Mouse (Mus musculus) G1E (cell line): ENCODE measurements around the gene Nacc1. TPM values are rescaled to one million over a fixed set of nuclear protein-coding genes. Genes with fewer than 3 reads are reported as not detected.

Experiments
- ATAC-seq: 2 replicates; pipeline ENCODE4 v1.8.0; 2016; ENCODE audit warnings: mild to moderate bottlenecking; ENCODE audit not compliant: insufficient number of reproducible peaks, poor library complexity, low FRiP score, severe bottlenecking; ENCODE audit errors: extremely low read depth
- DNase-seq: peaks from one replicate; pipeline ENCODE4 v3.0.0; 2012; ENCODE audit warnings: low spot score
- H3K27me3 ChIP-seq: 2 replicates; pipeline ENCODE4 v1.6.1; 2012; ENCODE audit warnings: mild to moderate bottlenecking, low read length, inconsistent platforms; ENCODE audit not compliant: insufficient read depth
- H3K36me3 ChIP-seq: replicated peaks from 2 replicates; pipeline ENCODE3; 2012; ENCODE audit warnings: mild to moderate bottlenecking, inconsistent platforms
- H3K4me1 ChIP-seq: 2 replicates; pipeline ENCODE4 v1.6.1; 2012; ENCODE audit warnings: low read depth, low read length, inconsistent platforms, mixed read lengths; ENCODE audit not compliant: insufficient read depth
- H3K4me3 ChIP-seq: 2 replicates; pipeline ENCODE4 v1.5.1; 2012; ENCODE audit warnings: low read depth, mild to moderate bottlenecking, inconsistent platforms, low read length, moderate library complexity, mixed read lengths
- H3K9me3 ChIP-seq: replicated peaks from 2 replicates; pipeline ENCODE4 v1.6.1; 2012; ENCODE audit warnings: inconsistent platforms
- CTCF ChIP-seq: IDR thresholded peaks from 2 replicates; pipeline ENCODE4 v1.5.1; 2012; ENCODE audit warnings: low read depth, low read length, inconsistent platforms, mixed read lengths
- GATA1 ChIP-seq: IDR thresholded peaks from 2 replicates; pipeline ENCODE4 v1.6.1; 2012; ENCODE audit warnings: borderline replicate concordance, low read length, inconsistent platforms, mixed read lengths
- GATA2 ChIP-seq: IDR thresholded peaks from 2 replicates; pipeline ENCODE4 v1.6.1; 2012; ENCODE audit warnings: low read depth, low read length, inconsistent platforms, borderline replicate concordance
- POLR2AphosphoS5 ChIP-seq: IDR thresholded peaks from 2 replicates; pipeline ENCODE4 v1.6.1; 2012; ENCODE audit warnings: low read depth, low read length, inconsistent platforms; ENCODE audit not compliant: insufficient replicate concordance
- TAL1 ChIP-seq: conservative IDR thresholded peaks from 2 replicates; pipeline ENCODE4 v1.6.1; 2012; ENCODE audit warnings: low read depth, low read length, inconsistent platforms, mixed read lengths
- polyA plus RNA-seq: library from polyadenylated mRNA; stranded (reverse); fragments of >175 nt; gene quantifications from 2 replicates; pipeline ENCODE4 v1.2.3, GENCODE M21; 2012
- total RNA-seq, 2 experiments: library from RNA; stranded (forward) in 1 of 2; stranded (reverse) in 1 of 2; fragments of 200-1000 nt in 1 of 2; fragments of >200 nt in 1 of 2; fragmentation: Nextera tagmentation in 1 of 2; gene quantifications; 2 replicates each; pipeline ENCODE4 v1.2.3; 2014 to 2017

Gene Nacc1
- total and polyA plus RNA-seq, 3 experiments, result 48.1 to 207 (median 125) TPM

DNA sequence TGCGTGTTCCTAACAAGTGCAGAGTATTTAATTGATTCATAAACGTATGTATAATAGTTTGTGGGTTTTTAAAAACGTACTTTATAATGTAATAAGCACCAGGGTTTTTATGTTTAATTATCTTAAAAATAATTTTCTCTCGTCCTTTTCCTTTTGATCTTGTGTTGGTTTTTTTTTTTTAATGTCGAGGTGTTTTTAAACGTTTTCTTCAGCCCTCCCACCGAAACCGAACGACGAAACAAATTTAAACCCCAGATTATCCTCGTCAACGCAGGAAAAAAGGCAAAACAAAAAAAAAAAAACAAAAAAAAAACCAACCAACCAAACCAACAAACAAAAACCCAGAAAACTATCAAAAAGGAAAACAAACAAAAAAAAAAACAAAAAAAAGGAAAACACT is 18.3 kb upstream of the Nacc1 start:
- Histone ChIP-seq H3K4me3 (peak overlapping the region; percentile 81), H3K27me3 (no peaks in the 10 kb centered on the region), H3K4me1 (peaks cover 62% of the 10 kb centered on the region), H3K36me3 (peaks cover 45% of the 10 kb centered on the region), H3K9me3 (no peaks in the 10 kb centered on the region)
- ATAC-seq, result no peak
- TF ChIP-seq TAL1, result no peak
- no peak for TF ChIP-seq GATA1
- no peak for TF ChIP-seq CTCF
- no peak for TF ChIP-seq GATA2
- no peak; the same call in 1 of the 2 replicates for TF ChIP-seq POLR2AphosphoS5
- no peak for DNase-seq

- DNase-seq, result peak; percentile 66
- peaks cover 64% of the 10 kb centered on the region for H3K4me1 ChIP-seq
Observed at GRCm38 (mm10) chr8:84704867-84705831, 17.5 kb upstream of the Nacc1 start.

DNA sequence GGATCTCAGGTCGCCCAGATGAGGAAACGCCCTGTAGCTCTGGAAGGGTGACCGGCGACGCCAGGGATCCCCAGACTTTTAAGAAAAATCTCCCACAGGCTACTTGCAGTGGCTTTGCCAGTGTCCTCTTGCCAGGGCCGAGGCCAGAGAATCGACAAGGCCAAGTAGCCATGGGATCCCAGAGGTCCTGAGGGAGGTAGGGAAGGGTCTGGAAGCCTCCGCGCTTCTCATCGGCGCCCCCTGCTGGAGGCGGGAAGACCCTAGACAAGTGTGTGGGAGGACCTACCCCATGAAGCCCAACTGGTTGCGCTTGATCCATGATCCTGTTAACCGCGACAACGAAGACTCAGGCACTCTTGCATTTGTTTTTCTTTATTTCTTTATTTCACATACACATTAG is 16.7 kb upstream of the Nacc1 start:
- ATAC-seq (no peak), DNase-seq (peak; percentile 72)
- peak overlapping the region; percentile 81 for H3K4me3 ChIP-seq
- peaks cover 65% of the 10 kb centered on the region for H3K4me1 ChIP-seq
- no peaks in the 10 kb centered on the region for H3K9me3 ChIP-seq
- TF ChIP-seq POLR2AphosphoS5 (0 out of 2 replicates have a peak, but pooled peaks have one; percentile 56), GATA1 (no peak), TAL1 (no peak), CTCF (peak; percentile 89)
- peaks cover 49% of the 10 kb centered on the region for H3K36me3 ChIP-seq
- no peaks in the 10 kb centered on the region for H3K27me3 ChIP-seq

More at GRCm38 (mm10) chr8:84704867-84705831, 17.5 kb upstream of the Nacc1 start:
- Histone ChIP-seq H3K36me3 (peaks cover 44% of the 10 kb centered on the region), H3K4me3 (peak overlapping the region; percentile 81), H3K27me3 (no peaks in the 10 kb centered on the region), H3K9me3 (no peaks in the 10 kb centered on the region)
- ATAC-seq, result no peak
- TF ChIP-seq GATA1, result no peak
- TF ChIP-seq GATA2, result no peak
- no peak for TF ChIP-seq TAL1
- TF ChIP-seq POLR2AphosphoS5, result peak; percentile 95
- no peak for TF ChIP-seq CTCF

DNA sequence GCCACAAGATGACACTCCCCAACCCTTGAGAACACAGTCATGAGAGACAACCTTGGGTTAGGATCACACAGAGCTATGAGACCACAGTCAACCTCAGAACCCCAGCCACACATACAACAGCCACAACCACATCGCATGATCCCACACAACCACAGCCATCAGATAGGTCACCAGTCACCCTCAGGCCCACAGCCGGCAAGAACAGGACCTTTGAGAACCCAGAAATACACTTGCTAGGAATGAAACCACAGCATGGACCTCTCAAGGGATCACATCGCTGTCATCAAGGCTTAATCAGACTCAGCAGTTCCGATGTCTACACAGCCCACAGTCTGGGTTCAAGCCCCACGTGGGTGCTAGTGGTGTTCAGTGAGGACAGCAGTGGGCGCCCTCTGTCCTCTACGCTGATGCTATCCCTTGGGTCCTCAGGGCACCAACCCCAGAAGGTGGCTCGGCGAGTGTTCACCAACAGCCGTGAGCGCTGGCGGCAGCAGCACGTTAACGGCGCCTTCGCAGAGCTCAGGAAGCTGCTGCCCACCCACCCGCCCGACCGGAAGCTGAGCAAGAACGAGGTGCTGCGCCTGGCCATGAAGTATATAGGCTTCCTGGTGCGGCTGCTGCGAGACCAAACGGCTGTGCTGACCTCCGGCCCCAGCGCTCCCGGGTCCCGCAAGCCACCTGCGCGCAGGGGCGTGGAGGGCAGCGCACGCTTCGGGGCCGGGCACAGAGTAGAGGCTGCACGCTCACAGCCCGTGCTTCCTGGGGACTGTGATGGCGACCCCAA is 16.0 kb upstream of the Nacc1 start:
- H3K27me3 ChIP-seq, result no peaks in the 10 kb centered on the region
- H3K9me3 ChIP-seq, result no peaks in the 10 kb centered on the region
- TF ChIP-seq GATA2 (no peak), GATA1 (no peak)
- DNase-seq (no peak), ATAC-seq (no peak)
- peak overlapping the region; percentile 81 for H3K4me3 ChIP-seq
- H3K4me1 ChIP-seq, result peaks cover 65% of the 10 kb centered on the region
- H3K36me3 ChIP-seq, result peaks cover 54% of the 10 kb centered on the region

- TF ChIP-seq GATA1 (no peak), TAL1 (no peak), CTCF (no peak), POLR2AphosphoS5 (peak; percentile 4; the same call in 1 of the 2 replicates), GATA2 (no peak)
- Histone ChIP-seq H3K27me3 (no peaks in the 10 kb centered on the region), H3K9me3 (no peaks in the 10 kb centered on the region), H3K36me3 (peaks cover 61% of the 10 kb centered on the region), H3K4me3 (peak overlapping the region; percentile 81), H3K4me1 (peaks cover 66% of the 10 kb centered on the region)
- ATAC-seq, result no peak
- no peak for DNase-seq
Observed at GRCm38 (mm10) chr8:84702963-84703465, 15.4 kb upstream of the Nacc1 start.

- peak overlapping the region; percentile 81 for H3K4me3 ChIP-seq
- H3K9me3 ChIP-seq, result no peaks in the 10 kb centered on the region
- peaks cover 65% of the 10 kb centered on the region for H3K36me3 ChIP-seq
- ATAC-seq (no peak), DNase-seq (no peak)
- TF ChIP-seq POLR2AphosphoS5, result no peak; the same call in 1 of the 2 replicates
- no peak for TF ChIP-seq GATA1
- no peak for TF ChIP-seq CTCF
- no peak for TF ChIP-seq TAL1
- TF ChIP-seq GATA2, result no peak
- H3K4me1 ChIP-seq, result peaks cover 66% of the 10 kb centered on the region
- no peaks in the 10 kb centered on the region for H3K27me3 ChIP-seq
Observed at GRCm38 (mm10) chr8:84702561-84702960, 14.9 kb upstream of the Nacc1 start.
